In genomic region chr3:60570491-60571022, GRCm38 (mm10) we compare ENCODE assay signal across 8 mouse cellular contexts.
A peak's percentile ranks its signal among the peaks of the same experiment; 100 is the strongest.
DNase-seq lines count a peak whose midpoint lies in the region; ATAC-seq lines count a peak whose summit lies in the region.

No protein-coding gene starts in this region.

- 16% methylated on average over 5 of the region's 5 CpGs for WGBS in large intestine, adult 2 months

- DNase-seq in adrenal gland, adult (ENCODE audit: inconsistent age in 2 of 2, low spot score in 1 of 2): peak; percentile 83 to 94
- no peak for DNase-seq in adrenal gland, postnatal 4 days (ENCODE audit: low spot score in 2 of 2)
- peak; percentile 57 for DNase-seq in urinary bladder, postnatal 25 days (ENCODE audit: low spot score)
- no peak for DNase-seq in urinary bladder, postnatal 10 days (ENCODE audit: low spot score)
- DNase-seq in large intestine, adult 2 months (ENCODE audit: low read depth, low spot score): peak; percentile 83
- peak; percentile 68 to 80 for DNase-seq in spleen, postnatal 14 days (ENCODE audit: low spot score in 2 of 2)
- DNase-seq in testis, postnatal 10 days (ENCODE audit: low spot score): no peak

- peak; percentile 90 for ATAC-seq in granulocyte monocyte progenitor cell, adult 5-6 weeks (replicated peaks; ENCODE audit: poor library complexity, severe bottlenecking)

Comparison
In these comparisons a context has a peak if more than half of its experiments do, and no peak if none do; other contexts are left out.
1. DNase-seq: peak in adrenal gland, adult (2 of 2), urinary bladder, postnatal 25 days (single experiment), large intestine, adult 2 months (single experiment) and spleen, postnatal 14 days (2 of 2); none in adrenal gland, postnatal 4 days (0 of 2), urinary bladder, postnatal 10 days (single experiment) and testis, postnatal 10 days (single experiment).